Mouse (Mus musculus): ENCODE data around the gene Inca1.
A peak's percentile ranks its signal among the peaks of the same experiment; 100 is the strongest.

Inca1 gene

DNA sequence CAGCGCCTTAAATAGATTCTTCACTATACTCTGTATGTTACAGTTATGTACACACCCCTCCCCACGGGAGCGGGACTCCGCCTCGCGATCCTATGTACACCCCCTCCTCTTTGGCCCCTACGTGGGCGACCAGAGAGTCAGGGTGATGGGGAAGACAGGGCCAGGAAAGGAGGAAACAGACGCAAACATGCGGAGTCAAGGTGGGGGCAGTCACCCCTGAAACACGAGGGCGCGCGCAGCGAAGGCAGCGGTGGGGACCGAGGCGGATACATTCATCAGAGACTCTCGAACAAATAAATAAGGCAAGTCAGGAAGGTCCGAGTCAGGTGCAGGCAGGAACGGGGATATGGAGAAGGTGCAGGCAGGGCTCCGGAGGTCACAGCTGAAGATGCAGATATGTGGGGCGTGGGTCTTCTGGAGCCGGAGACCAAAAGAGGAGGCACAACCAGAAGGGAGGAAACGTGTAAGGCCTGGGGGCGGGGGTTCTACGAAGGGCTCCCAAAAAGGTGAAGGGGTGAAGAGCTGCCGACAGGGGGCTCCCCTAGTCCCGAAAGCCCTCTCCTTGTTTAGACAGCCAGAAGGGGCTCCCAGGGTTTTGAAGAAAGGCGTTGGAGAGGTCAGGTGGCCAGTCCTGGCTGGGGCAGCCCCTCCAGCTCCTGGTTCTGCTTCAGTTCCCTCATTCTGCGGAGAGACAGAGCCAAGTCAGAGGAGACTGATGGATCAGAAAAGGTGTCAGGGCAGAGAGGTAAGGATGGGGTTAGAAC lies 30.2 kb downstream of the Inca1 start:
- 0 out of 2 replicates have a peak, but pooled peaks have one; percentile 8 for ATAC-seq (ENCODE audit: low TSS enrichment)

GRCm38 (mm10) chr11:70668771-70669505 lies 31.0 kb downstream of the Inca1 start, which contains the start of gene Spag7:
Gene Spag7 (minus strand): TSS chr11:70669416.
- peak; percentile 92 for ATAC-seq (ENCODE audit: low TSS enrichment)

GRCm38 (mm10) chr11:70668335-70668770 lies 31.6 kb downstream of the Inca1 start:
- no peak for ATAC-seq (ENCODE audit: low TSS enrichment)

DNA sequence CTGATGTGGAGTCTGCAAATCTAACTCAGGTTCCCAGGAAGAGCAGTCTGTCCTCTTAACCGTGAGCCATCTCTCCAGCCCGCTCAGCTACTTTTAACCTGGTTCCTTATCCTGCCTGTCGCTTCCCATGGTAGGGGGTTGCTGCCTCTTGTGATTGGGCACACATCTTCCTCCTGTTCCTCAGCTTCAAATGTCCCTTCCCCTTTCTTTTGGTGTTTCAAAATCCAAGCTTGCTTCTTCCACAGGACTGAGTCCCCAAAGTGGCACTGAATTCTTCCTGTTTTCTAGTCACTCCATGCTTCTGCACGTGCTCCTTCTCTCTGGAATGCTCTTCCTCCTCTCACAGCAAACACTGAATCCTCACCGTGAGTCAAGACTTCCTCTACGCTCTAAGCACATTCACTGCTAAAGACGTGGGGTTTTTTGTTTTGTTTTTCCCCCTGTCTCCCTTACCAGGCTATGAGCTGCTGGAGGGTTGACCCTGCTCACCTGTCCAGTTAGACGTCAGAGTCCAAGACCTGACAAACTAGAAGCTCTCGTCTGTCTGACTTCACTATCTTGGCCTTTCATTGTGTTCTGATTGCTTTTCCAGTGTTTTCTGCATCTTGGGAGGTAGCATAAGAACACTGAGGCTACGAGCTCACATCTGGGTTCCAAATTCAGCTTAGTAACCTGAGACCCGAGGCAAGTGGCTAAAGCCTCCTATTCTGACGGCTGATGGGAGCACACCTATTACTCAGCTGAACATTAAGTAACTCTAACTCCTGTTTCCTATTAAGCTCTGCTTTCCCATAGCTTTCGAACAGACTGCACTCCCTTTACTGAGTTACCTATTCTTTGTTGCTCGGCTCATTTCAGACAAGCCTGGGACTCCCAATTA lies 32.4 kb downstream of the Inca1 start:
- no peak for ATAC-seq (ENCODE audit: low TSS enrichment)

- no peak for ATAC-seq (ENCODE audit: low TSS enrichment)
Measured at GRCm38 (mm10) chr11:70666687-70667086, 33.3 kb downstream of the Inca1 start.

- ATAC-seq (ENCODE audit: low TSS enrichment), result no peak
Measured at GRCm38 (mm10) chr11:70664741-70665140, 35.2 kb downstream of the Inca1 start.

GRCm38 (mm10) chr11:70663957-70664356 lies 36.0 kb downstream of the Inca1 start:
- no peak for ATAC-seq (ENCODE audit: low TSS enrichment)

GRCm38 (mm10) chr11:70663101-70663500 lies 36.9 kb downstream of the Inca1 start:
- no peak for ATAC-seq (ENCODE audit: low TSS enrichment)

DNA sequence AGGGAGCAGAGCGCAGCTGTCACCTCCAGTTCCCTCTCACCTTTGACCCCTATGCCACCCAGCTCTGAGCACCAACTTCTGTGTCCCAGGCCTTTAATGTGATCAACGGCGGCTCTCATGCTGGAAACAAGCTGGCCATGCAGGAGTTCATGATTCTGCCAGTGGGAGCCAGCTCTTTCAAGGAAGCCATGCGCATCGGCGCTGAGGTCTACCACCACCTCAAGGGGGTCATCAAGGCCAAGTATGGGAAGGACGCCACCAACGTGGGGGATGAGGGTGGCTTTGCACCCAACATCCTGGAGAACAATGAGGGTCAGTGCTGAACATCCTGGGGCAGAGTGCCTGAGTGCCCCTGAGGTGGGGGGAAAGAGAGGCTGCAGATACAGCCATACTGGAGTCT lies 39.4 kb downstream of the Inca1 start:
- no peak for ATAC-seq (ENCODE audit: low TSS enrichment)

- no peak for ATAC-seq (ENCODE audit: low TSS enrichment)
Measured at GRCm38 (mm10) chr11:70658942-70659341, 41.0 kb downstream of the Inca1 start.

DNA sequence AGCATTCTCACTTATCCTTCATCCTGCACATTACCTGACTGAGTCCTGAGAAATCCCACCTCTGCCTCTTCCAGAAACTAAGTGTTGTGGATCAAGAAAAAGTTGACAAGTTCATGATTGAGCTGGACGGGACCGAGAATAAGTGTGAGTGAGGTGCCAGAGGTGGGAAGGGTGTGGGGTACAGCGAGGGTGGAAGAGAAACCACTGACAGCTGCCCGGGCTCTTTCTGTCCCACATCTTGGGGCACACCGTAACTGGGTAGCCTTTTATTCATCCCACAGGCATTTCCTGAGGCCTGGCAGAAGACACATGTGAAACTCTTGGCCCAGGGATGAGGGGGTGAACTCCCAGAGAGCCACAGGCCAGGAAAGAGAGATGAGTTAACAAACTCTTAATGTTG lies 41.4 kb downstream of the Inca1 start:
- ATAC-seq (ENCODE audit: low TSS enrichment), result no peak

DNA sequence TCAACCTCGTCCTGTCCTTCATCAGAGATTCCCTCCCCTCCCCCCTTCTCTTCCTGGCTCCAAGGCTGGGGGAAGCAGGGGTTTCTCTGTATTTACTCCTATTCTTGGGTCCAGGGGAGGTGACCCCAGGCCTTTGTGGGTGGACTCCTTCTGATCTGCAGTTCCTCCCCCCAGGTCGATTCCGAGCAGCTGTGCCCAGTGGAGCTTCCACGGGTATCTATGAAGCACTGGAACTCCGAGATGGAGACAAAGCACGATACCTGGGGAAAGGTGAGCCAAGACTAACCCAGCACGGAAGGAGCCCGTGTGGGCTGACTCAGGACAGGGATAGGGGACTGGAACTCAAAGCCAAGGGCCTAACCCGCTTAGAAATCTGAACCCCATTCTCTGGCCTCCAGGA lies 42.0 kb downstream of the Inca1 start:
- no peak for ATAC-seq (ENCODE audit: low TSS enrichment)

DNA sequence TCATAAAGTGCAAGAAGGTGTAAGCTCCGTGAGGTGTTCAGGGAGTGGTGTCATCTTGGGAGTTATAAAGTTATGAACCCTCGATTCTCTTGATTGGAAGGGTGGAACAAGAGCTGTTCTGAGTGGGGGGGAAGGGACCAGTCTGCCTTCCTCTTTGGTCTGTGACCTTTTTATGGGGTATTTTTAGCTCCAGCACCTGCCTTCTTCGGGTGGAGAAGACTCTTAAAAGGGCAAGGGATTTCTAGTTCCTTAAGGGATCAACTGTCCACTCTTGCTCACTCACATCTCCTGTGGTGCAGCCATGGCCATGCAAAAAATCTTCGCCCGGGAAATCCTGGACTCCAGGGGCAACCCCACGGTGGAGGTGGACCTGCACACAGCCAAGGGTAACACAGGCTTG lies 42.4 kb downstream of the Inca1 start:
- no peak for ATAC-seq (ENCODE audit: low TSS enrichment)

DNA sequence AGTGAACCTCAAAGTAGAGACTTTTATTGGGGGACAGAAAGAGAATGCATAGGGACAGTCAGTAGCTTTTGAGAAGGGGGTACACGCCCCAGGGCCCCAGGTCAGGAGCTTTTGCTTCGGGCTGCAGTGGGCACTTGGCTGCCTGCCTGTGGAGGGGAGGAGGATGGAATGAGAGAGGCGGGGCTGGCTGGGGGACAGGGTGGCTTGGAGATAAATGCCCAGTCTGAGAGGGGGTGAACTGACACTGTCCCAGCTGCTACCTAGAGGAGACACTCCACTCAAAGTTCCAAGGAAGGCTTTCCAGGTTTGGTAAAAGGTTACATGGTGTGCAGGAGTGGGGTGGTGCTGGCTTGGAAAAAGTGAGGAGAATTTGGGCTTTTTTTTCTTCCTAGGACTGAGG lies 43.0 kb downstream of the Inca1 start, which contains the start of gene Eno3:
Eno3 (plus strand) TSS at position 239 of the 400 bp plus-strand sequence.
- ATAC-seq (ENCODE audit: low TSS enrichment), result no peak

DNA sequence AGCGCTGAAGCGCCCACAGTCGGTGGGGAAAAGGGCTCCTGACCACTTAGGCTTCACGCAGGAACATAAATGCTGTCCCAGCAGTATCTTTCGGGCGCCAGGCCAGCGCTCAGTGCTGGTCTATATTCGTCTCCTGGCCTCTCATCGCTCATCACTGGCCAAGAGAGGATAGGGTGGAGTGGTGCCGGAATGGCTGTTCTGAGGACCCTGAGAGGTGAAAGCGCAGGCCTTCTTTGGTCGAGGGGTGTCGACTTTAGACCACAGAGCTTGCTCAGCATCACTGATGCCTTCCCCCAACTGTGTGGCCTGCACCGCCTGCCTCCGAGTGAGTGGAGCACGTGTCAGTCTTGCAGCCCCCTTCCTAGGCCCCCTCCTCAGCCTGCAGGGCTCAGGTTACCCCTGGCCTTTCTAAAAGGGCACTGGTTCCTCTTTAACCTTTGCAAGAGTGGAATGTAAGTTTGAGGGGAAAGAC lies 43.5 kb downstream of the Inca1 start:
- no peak for ATAC-seq (ENCODE audit: low TSS enrichment)

DNA sequence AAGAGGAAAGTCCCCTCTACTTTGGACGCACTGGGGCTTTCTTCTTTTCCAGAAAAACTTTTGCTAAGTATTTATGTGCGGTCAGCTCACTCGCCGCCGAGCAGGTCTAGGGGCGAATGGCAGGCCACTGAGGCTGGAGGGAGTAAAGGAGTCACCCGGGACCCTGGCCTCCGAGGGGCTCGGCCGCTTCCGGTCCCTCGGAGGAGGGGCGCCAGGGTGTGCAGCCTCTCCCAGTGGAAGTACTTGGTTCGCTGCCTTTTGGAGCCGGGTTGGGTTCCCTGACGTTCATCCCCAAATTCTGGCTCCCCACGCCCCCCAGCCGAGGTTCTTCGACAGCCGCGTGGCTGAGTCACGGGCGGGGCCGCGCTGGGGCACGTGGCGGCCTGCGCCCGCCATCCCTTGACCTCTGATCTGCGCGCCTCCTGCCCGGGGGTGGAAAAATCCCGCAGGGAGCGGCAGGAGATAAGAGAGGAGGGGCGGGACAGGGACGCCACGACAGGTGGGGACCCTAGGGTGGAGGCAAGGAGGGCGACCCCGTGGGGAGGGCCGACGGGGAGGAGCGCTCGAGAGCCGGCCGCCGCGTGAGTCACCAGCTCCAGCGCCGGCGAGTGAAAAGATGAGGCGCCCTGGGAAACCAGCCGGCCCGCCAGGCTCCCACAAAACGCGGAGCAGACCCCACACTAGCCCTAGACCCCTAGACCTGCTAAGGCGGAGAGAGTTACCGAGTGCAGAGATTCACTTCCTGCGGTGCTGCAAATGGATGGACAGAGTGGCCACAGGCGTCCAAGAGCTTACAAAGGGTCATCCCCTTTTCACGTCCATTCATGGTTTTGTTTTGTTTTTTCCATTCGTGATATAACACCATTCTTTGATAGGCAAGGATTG lies 44.1 kb downstream of the Inca1 start:
- ATAC-seq (ENCODE audit: low TSS enrichment), result no peak

DNA sequence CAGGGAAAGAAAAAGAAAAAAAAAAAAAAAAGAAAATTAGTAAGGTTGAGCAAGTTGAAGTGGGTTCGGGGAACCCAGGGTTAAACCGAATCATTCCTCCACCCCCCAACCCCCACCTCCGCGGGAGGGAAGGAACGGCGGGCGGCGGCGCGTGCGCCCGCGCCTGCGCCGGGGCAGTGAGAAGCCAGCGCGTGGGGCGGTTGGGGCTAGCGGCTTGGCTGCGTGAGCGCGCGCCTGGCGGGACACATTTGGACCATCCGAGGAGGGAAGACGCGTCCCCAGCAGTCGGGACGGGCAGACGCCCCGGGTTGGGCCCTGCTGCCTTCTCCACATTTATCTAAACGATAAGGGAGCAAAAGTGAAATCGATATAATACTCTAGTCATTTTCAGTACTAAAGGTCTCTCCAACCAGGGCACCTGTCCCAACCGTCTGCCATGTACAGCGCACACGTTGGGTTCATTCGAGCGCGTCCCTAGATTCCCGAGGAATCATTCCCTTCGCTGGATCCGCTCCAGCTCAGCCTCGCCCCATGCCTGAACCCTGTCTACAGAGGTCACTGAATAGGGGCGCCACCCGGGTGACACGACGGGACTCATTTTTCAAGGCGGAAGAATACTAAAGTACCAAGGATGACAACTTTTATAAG lies 44.9 kb downstream of the Inca1 start:
- peak; percentile 58 for ATAC-seq (ENCODE audit: low TSS enrichment)

GRCm38 (mm10) chr11:70654198-70654922 lies 45.6 kb downstream of the Inca1 start, which contains the start of gene Pfn1:
Gene Pfn1 (minus strand): TSS chr11:70654644.
- peak; percentile 65 for ATAC-seq (ENCODE audit: low TSS enrichment)

Data from frontal cortex, adult (tissue).